Mouse (Mus musculus): ENCODE results near the gene Cstf3. TPM values are rescaled to one million over a fixed set of nuclear protein-coding genes. Genes with fewer than 3 reads are reported as not detected.

Cstf3 gene
- total and polyA plus RNA-seq, 3 experiments, result 11.6 to 126 (median 35.7) TPM

DNA sequence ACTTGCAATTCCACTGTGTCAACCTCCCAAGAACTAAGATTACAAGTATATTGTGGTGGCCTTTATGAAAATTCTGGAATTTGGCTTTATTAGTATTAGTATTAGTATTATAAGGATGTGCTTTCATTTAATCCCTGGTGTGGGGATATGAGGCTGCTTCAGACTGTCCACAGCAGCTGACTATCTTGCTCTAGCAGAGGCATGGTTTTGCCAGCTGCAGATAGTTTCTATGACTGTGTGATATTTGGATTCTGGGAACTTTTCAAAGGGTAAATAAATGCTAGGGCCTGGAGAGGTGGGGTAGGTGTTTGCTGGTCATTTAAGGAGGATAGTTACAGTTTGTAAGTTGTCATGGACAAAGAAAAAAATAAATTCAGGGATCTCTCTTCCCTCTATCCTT is 81.4 kb downstream of the Cstf3 start:
- H3K79me2 ChIP-seq (ENCODE audit: control insufficient read depth, insufficient read depth, low read length, poor library complexity), result no peaks in the 10 kb centered on the region
- H3K9me3 ChIP-seq (replicated peaks; ENCODE audit: insufficient read depth, low read length), result no peaks in the 10 kb centered on the region
- H3K36me3 ChIP-seq (ENCODE audit: control insufficient read depth in 1 of 2, insufficient read depth in 2 of 2, low read length in 2 of 2), result peaks cover 0 to 5% of the 10 kb centered on the region in 2 experiments; a peak in 2 of 4 replicates
- peaks cover 2 to 4% of the 10 kb centered on the region in 2 experiments; a peak in 2 of 4 replicates for H3K4me1 ChIP-seq (ENCODE audit: control insufficient read depth in 1 of 2, insufficient read depth in 2 of 2, low read length in 2 of 2)
- DNase-seq (ENCODE audit: low read depth, low spot score), result no peak
- no peaks in the 10 kb centered on the region for H3K27me3 ChIP-seq (ENCODE audit: control insufficient read depth in 1 of 2, insufficient read depth in 2 of 2, low read length in 2 of 2)
- TF ChIP-seq GATA1 (IDR thresholded peaks at IDR 0.05; ENCODE audit: low read depth, low read length) (no peak), NELFE (IDR thresholded peaks at IDR 0.05; ENCODE audit: low read depth, low read length) (no peak), ZKSCAN1 (IDR thresholded peaks at IDR 0.05; ENCODE audit: low read depth, low read length) (no peak), MYC (IDR thresholded peaks at IDR 0.05; ENCODE audit: low read depth, low read length) (no peak), MAZ (IDR thresholded peaks at IDR 0.05; ENCODE audit: low read depth, low read length) (no peak), USF1 (IDR thresholded peaks at IDR 0.05; ENCODE audit: low read depth, low read length) (no peak), UBTF (IDR thresholded peaks at IDR 0.05; ENCODE audit: borderline replicate concordance, insufficient read depth, low read depth, low read length) (no peak), BHLHE40 (IDR thresholded peaks at IDR 0.05; ENCODE audit: borderline replicate concordance, low read depth, low read length) (no peak), MEF2A (IDR thresholded peaks at IDR 0.05; ENCODE audit: extremely low read depth, insufficient replicate concordance, low read depth, low read length, poor library complexity, severe bottlenecking) (no peak)
- H3K9ac ChIP-seq (ENCODE audit: control insufficient read depth, low read depth, low read length, poor library complexity, severe bottlenecking), result no peak overlapping the region
- no peak overlapping the region for H3K4me3 ChIP-seq (ENCODE audit: control insufficient read depth in 1 of 2, insufficient read depth in 1 of 2, low read depth in 2 of 2, low read length in 2 of 2)
- no peak overlapping the region for H3K27ac ChIP-seq (ENCODE audit: control insufficient read depth, low read depth, low read length)

GRCm38 (mm10) chr2:104677326-104677725 is 87.0 kb downstream of the Cstf3 start:
- Histone ChIP-seq H3K4me3 (ENCODE audit: control insufficient read depth in 1 of 2, insufficient read depth in 1 of 2, low read depth in 2 of 2, low read length in 2 of 2) (no peak overlapping the region), H3K4me1 (ENCODE audit: control insufficient read depth in 1 of 2, insufficient read depth in 2 of 2, low read length in 2 of 2) (peaks cover 0 to 2% of the 10 kb centered on the region in 2 experiments; a peak in 1 of 4 replicates), H3K9me3 (replicated peaks; ENCODE audit: insufficient read depth, low read length) (no peaks in the 10 kb centered on the region), H3K79me2 (ENCODE audit: control insufficient read depth, insufficient read depth, low read length, poor library complexity) (no peaks in the 10 kb centered on the region), H3K36me3 (ENCODE audit: control insufficient read depth in 1 of 2, insufficient read depth in 2 of 2, low read length in 2 of 2) (no peaks in the 10 kb centered on the region), H3K27me3 (ENCODE audit: control insufficient read depth in 1 of 2, insufficient read depth in 2 of 2, low read length in 2 of 2) (no peaks in the 10 kb centered on the region), H3K27ac (ENCODE audit: control insufficient read depth, low read depth, low read length) (no peak overlapping the region), H3K9ac (ENCODE audit: control insufficient read depth, low read depth, low read length, poor library complexity, severe bottlenecking) (no peak overlapping the region)
- DNase-seq (ENCODE audit: low read depth, low spot score), result no peak
- TF ChIP-seq POLR2A (IDR thresholded peaks at IDR 0.05; ENCODE audit: control insufficient read depth in 1 of 2, insufficient read depth in 1 of 2, low read depth in 1 of 2, low read length in 2 of 2, poor library complexity in 1 of 2), result no peak
- no peak for TF ChIP-seq USF1 (IDR thresholded peaks at IDR 0.05; ENCODE audit: low read depth, low read length)
- TF ChIP-seq CHD2 (IDR thresholded peaks at IDR 0.05; ENCODE audit: low read length), result no peak
- TF ChIP-seq ZMIZ1 (IDR thresholded peaks at IDR 0.05; ENCODE audit: low read depth, low read length), result no peak
- TF ChIP-seq JUND (IDR thresholded peaks at IDR 0.05; ENCODE audit: low read depth, low read length), result no peak
- no peak for TF ChIP-seq MYC (IDR thresholded peaks at IDR 0.05; ENCODE audit: low read depth, low read length)
- no peak for TF ChIP-seq CTCF (IDR thresholded peaks at IDR 0.05 in 2 of 3, conservative IDR thresholded peaks at IDR 0.05 in 1 of 3; ENCODE audit: control insufficient read depth in 1 of 3, insufficient read depth in 1 of 3, low read depth in 2 of 3, low read length in 3 of 3, poor library complexity in 1 of 3, severe bottlenecking in 1 of 3)
- no peak for TF ChIP-seq HCFC1 (IDR thresholded peaks at IDR 0.05; ENCODE audit: low read depth, low read length)
- no peak for TF ChIP-seq MYB (IDR thresholded peaks at IDR 0.05; ENCODE audit: low read depth, low read length)
- no peak for TF ChIP-seq SMC3 (IDR thresholded peaks at IDR 0.05; ENCODE audit: low read depth, low read length)
- no peak for TF ChIP-seq MAZ (IDR thresholded peaks at IDR 0.05; ENCODE audit: low read depth, low read length)
- TF ChIP-seq ZNF384 (IDR thresholded peaks at IDR 0.05; ENCODE audit: low read depth, low read length), result no peak
- TF ChIP-seq TCF12 (IDR thresholded peaks at IDR 0.05; ENCODE audit: low read depth, low read length), result no peak
- no peak for TF ChIP-seq SIN3A (IDR thresholded peaks at IDR 0.05; ENCODE audit: low read length)
- no peak for TF ChIP-seq TAL1 (IDR thresholded peaks at IDR 0.05; ENCODE audit: low read length)
- TF ChIP-seq ZC3H11A (IDR thresholded peaks at IDR 0.05; ENCODE audit: low read depth, low read length), result no peak
- TF ChIP-seq GABPA (IDR thresholded peaks at IDR 0.05; ENCODE audit: low read depth, low read length), result no peak

Measured in MEL (cell line).